Mouse (Mus musculus) T-cell, adult 2 months (primary cell): ENCODE data around the gene Lpcat2.

Experiments used
- DNase-seq: peaks from one replicate; pipeline ENCODE4 v3.0.0; 2022; ENCODE audit warnings: low spot score

Gene Lpcat2

GRCm38 (mm10) chr8:92855171-92855894 is at the start of gene Lpcat2:
Lpcat2 (plus strand) TSS chr8:92855339.
- DNase-seq: peak; percentile 15

GRCm38 (mm10) chr8:92812773-92813172 is 42.4 kb upstream of the Lpcat2 start:
- DNase-seq: no peak

- no peak for DNase-seq
These were observed 39.5 kb upstream of the Lpcat2 start for GRCm38 (mm10) chr8:92815661-92816060.

- peak; percentile 15 for DNase-seq
These were observed 37.0 kb upstream of the Lpcat2 start for GRCm38 (mm10) chr8:92817928-92818818.

- no peak for DNase-seq
These were observed 34.0 kb upstream of the Lpcat2 start for GRCm38 (mm10) chr8:92821151-92821550.

- DNase-seq: no peak
These were observed 32.8 kb upstream of the Lpcat2 start for GRCm38 (mm10) chr8:92822386-92822785.

GRCm38 (mm10) chr8:92825991-92826390 is 29.1 kb upstream of the Lpcat2 start:
- DNase-seq: no peak

- no peak for DNase-seq
These were observed 27.7 kb upstream of the Lpcat2 start, which contains the start of gene Mmp2 for GRCm38 (mm10) chr8:92827243-92828034. Mmp2 (plus strand) TSS chr8:92827291.

- DNase-seq: no peak
These were observed 26.8 kb upstream of the Lpcat2 start for GRCm38 (mm10) chr8:92828251-92828743.

- DNase-seq: no peak
These were observed 20.9 kb upstream of the Lpcat2 start for GRCm38 (mm10) chr8:92834065-92834731.

GRCm38 (mm10) chr8:92834786-92835500 is 20.2 kb upstream of the Lpcat2 start:
- no peak for DNase-seq

- no peak for DNase-seq
These were observed 19.2 kb upstream of the Lpcat2 start for GRCm38 (mm10) chr8:92835901-92836300.

- DNase-seq: no peak
These were observed 16.5 kb upstream of the Lpcat2 start for GRCm38 (mm10) chr8:92838616-92839015.

- DNase-seq: no peak
These were observed 16.0 kb upstream of the Lpcat2 start for GRCm38 (mm10) chr8:92839161-92839560.

- no peak for DNase-seq
These were observed 15.3 kb upstream of the Lpcat2 start for GRCm38 (mm10) chr8:92839876-92840275.

- DNase-seq: no peak
These were observed 8.5 kb upstream of the Lpcat2 start for GRCm38 (mm10) chr8:92846684-92847083.

GRCm38 (mm10) chr8:92847299-92847698 is 7.8 kb upstream of the Lpcat2 start:
- DNase-seq: no peak

GRCm38 (mm10) chr8:92849261-92849660 is 5.9 kb upstream of the Lpcat2 start:
- no peak for DNase-seq

GRCm38 (mm10) chr8:92850239-92850638 is 4.9 kb upstream of the Lpcat2 start:
- DNase-seq: no peak

GRCm38 (mm10) chr8:92851381-92851780 is 3.8 kb upstream of the Lpcat2 start:
- no peak for DNase-seq
